Mouse (Mus musculus): ENCODE data around the gene Zswim8.

Gene Zswim8

GRCm38 (mm10) chr14:20730853-20731602 lies 23.7 kb downstream of the Zswim8 start:
- in situ Hi-C loops (cut with MboI, MseI) = no loop called here

GRCm38 (mm10) chr14:20733041-20733951 lies 25.9 kb downstream of the Zswim8 start:
- in situ Hi-C loops (cut with MboI, MseI) = no loop called here

GRCm38 (mm10) chr14:20733952-20734774 lies 26.8 kb downstream of the Zswim8 start, which contains the start of gene Ndst2:
Gene Ndst2 (minus strand): TSS chr14:20734562.
- in situ Hi-C loops (cut with MboI, MseI) = no loop called here

- in situ Hi-C loops (cut with MboI, MseI) = no loop called here
Observed at GRCm38 (mm10) chr14:20735052-20735451, 27.7 kb downstream of the Zswim8 start.

- in situ Hi-C loops (cut with MboI, MseI) = no loop called here
Observed at GRCm38 (mm10) chr14:20735892-20736390, 28.6 kb downstream of the Zswim8 start.

GRCm38 (mm10) chr14:20737306-20737705 lies 30.0 kb downstream of the Zswim8 start:
- in situ Hi-C loops (cut with MboI, MseI) = no loop called here

- in situ Hi-C loops (cut with MboI, MseI) = no loop called here
Observed at GRCm38 (mm10) chr14:20738511-20738910, 31.2 kb downstream of the Zswim8 start.

- in situ Hi-C loops (cut with MboI, MseI) = no loop called here
Observed at GRCm38 (mm10) chr14:20741301-20741700, 33.9 kb downstream of the Zswim8 start.

GRCm38 (mm10) chr14:20743614-20744013 lies 36.3 kb downstream of the Zswim8 start:
- in situ Hi-C loops (cut with MboI, MseI) = no loop called here

GRCm38 (mm10) chr14:20746935-20747334 lies 39.6 kb downstream of the Zswim8 start:
- in situ Hi-C loops (cut with MboI, MseI) = no loop called here

GRCm38 (mm10) chr14:20748388-20748787 lies 41.0 kb downstream of the Zswim8 start:
- in situ Hi-C loops (cut with MboI, MseI) = no loop called here

GRCm38 (mm10) chr14:20749494-20750051 lies 42.2 kb downstream of the Zswim8 start:
- in situ Hi-C loops (cut with MboI, MseI) = no loop called here

- in situ Hi-C loops (cut with MboI, MseI) = no loop called here
Observed at GRCm38 (mm10) chr14:20750503-20750902, 43.2 kb downstream of the Zswim8 start.

- in situ Hi-C loops (cut with MboI, MseI) = no loop called here
Observed at GRCm38 (mm10) chr14:20753792-20754191, 46.4 kb downstream of the Zswim8 start.

- in situ Hi-C loops (cut with MboI, MseI) = no loop called here
Observed at GRCm38 (mm10) chr14:20757370-20757907, 50.1 kb downstream of the Zswim8 start.

GRCm38 (mm10) chr14:20758768-20759435 lies 51.5 kb downstream of the Zswim8 start:
- in situ Hi-C loops (cut with MboI, MseI) = no loop called here

- in situ Hi-C loops (cut with MboI, MseI) = loop anchor here (5.0 to 10.0 kb wide), 2 partner anchors 37 to 110 kb away; no protein-coding TSS in a partner anchor
Observed at GRCm38 (mm10) chr14:20764942-20765341, 57.6 kb downstream of the Zswim8 start.

GRCm38 (mm10) chr14:20765642-20766258 lies 58.4 kb downstream of the Zswim8 start:
- in situ Hi-C loops (cut with MboI, MseI) = loop anchor here (5.0 to 10.0 kb wide), 2 partner anchors 37 to 109 kb away; no protein-coding TSS in a partner anchor

GRCm38 (mm10) chr14:20767936-20768335 lies 60.6 kb downstream of the Zswim8 start:
- in situ Hi-C loops (cut with MboI, MseI) = loop anchor here (5.0 to 10.0 kb wide), 2 partner anchors 34 to 107 kb away; no protein-coding TSS in a partner anchor

All from T-helper 1 cell (primary cell).